Mouse (Mus musculus): Measurements from ENCODE around the gene Lsm14a. TPM values are rescaled to one million over a fixed set of nuclear protein-coding genes. Genes with fewer than 3 reads are reported as not detected.

Lsm14a gene
- polyA plus RNA-seq, 1 experiment from 2014 or later = 76.2 TPM

DNA sequence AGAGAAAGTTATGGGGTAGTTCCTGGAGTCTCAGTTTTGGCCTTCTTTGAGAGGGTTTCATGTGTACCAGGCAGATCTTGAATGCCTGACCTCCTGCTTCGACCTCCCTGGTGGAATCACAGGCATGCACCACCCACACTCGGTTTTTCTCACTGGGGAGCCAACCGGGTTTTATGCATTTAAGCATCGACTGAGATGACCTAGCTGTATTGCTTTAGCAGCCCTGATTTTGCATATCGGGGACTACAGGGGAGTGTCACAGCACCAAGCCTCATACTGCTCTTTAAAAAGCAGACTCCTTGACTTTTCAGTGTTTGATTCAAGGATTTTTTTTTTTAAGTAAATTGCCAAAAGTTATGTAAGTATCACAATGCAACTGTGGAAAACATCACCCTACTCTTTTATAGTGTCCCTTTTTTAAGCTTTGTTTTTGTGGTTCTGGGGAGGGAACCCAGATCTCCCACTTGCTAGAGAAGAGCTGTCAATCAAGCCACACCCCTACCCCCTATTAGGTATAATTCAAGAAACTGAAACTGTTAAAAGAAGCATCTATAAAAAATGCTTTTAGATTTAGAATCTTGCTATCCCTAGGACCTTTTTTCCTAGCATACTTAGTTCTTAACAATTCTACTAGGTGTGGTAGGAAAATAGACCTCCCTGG, 5.2 kb downstream of the Lsm14a start:
- ATAC-seq (ENCODE audit: low FRiP score) (no peak), DNase-seq (ENCODE audit: low spot score, missing footprints) (peak; percentile 84)
- Histone ChIP-seq H3K27me3 (ENCODE audit: control insufficient read depth, insufficient read depth, low read length) (no peaks in the 10 kb centered on the region), H3K9ac (ENCODE audit: low read length) (peak overlapping the region; percentile 99), H3K4me3 (ENCODE audit: low read depth, low read length) (peak overlapping the region; percentile 94), H3K36me3 (ENCODE audit: control insufficient read depth, insufficient read depth, low read length) (no peaks in the 10 kb centered on the region), H3K4me1 (ENCODE audit: control insufficient read depth, insufficient read depth, low read length) (peaks cover 25% of the 10 kb centered on the region), H3K9me3 (ENCODE audit: control insufficient read depth, low read length) (no peaks in the 10 kb centered on the region), H3K4me2 (peak overlapping the region; percentile 81), H3K27ac (ENCODE audit: low read depth, low read length) (no peak overlapping the region)
- WGBS = 4% methylated on average over 5 of the region's 5 CpGs

DNA sequence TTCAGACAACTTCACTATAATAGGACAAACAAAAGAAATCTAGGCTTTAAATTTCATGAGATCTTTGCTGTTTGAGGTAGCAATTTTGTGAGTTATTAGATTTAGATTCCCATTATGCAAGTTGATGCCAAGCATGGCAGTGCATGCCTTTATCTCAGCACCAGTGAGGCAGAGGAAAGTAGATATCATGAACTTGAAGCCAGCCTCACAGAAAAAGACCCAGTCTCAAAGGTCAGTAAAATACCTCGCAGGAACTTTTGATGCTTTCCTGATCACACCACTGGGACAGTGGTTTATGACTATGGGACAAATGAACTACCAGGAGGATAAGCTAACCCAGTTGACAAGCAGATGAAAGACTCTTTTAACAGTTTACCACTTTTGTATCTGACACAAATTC, 10.3 kb downstream of the Lsm14a start:
- Histone ChIP-seq H3K9ac (ENCODE audit: low read length) (no peak overlapping the region), H3K4me1 (ENCODE audit: control insufficient read depth, insufficient read depth, low read length) (peaks cover 15% of the 10 kb centered on the region), H3K4me3 (ENCODE audit: low read depth, low read length) (no peak overlapping the region), H3K27ac (ENCODE audit: low read depth, low read length) (no peak overlapping the region), H3K4me2 (no peak overlapping the region), H3K27me3 (ENCODE audit: control insufficient read depth, insufficient read depth, low read length) (no peaks in the 10 kb centered on the region), H3K9me3 (ENCODE audit: control insufficient read depth, low read length) (no peaks in the 10 kb centered on the region), H3K36me3 (ENCODE audit: control insufficient read depth, insufficient read depth, low read length) (no peaks in the 10 kb centered on the region)
- DNase-seq (ENCODE audit: low spot score, missing footprints) = no peak
- ATAC-seq (ENCODE audit: low FRiP score) = no peak
- WGBS = 86% methylated on average over 1 of the region's 1 CpGs

GRCm38 (mm10) chr7:34381733-34382132, 11.4 kb downstream of the Lsm14a start:
- no peaks in the 10 kb centered on the region for H3K9me3 ChIP-seq (ENCODE audit: control insufficient read depth, low read length)
- WGBS = 88% methylated on average over 5 of the region's 5 CpGs
- H3K4me3 ChIP-seq (ENCODE audit: low read depth, low read length) = no peak overlapping the region
- ATAC-seq (ENCODE audit: low FRiP score) = no peak
- no peak overlapping the region for H3K9ac ChIP-seq (ENCODE audit: low read length)
- no peak overlapping the region for H3K27ac ChIP-seq (ENCODE audit: low read depth, low read length)
- no peak for DNase-seq (ENCODE audit: low spot score, missing footprints)
- H3K4me2 ChIP-seq = no peak overlapping the region
- H3K4me1 ChIP-seq (ENCODE audit: control insufficient read depth, insufficient read depth, low read length) = peaks cover 5% of the 10 kb centered on the region
- H3K27me3 ChIP-seq (ENCODE audit: control insufficient read depth, insufficient read depth, low read length) = no peaks in the 10 kb centered on the region
- H3K36me3 ChIP-seq (ENCODE audit: control insufficient read depth, insufficient read depth, low read length) = no peaks in the 10 kb centered on the region

- Histone ChIP-seq H3K9me3 (ENCODE audit: control insufficient read depth, low read length) (no peaks in the 10 kb centered on the region), H3K4me2 (no peak overlapping the region), H3K27me3 (ENCODE audit: control insufficient read depth, insufficient read depth, low read length) (no peaks in the 10 kb centered on the region), H3K9ac (ENCODE audit: low read length) (no peak overlapping the region), H3K27ac (ENCODE audit: low read depth, low read length) (no peak overlapping the region), H3K4me1 (ENCODE audit: control insufficient read depth, insufficient read depth, low read length) (no peaks in the 10 kb centered on the region), H3K36me3 (ENCODE audit: control insufficient read depth, insufficient read depth, low read length) (no peaks in the 10 kb centered on the region), H3K4me3 (ENCODE audit: low read depth, low read length) (no peak overlapping the region)
- no peak for ATAC-seq (ENCODE audit: low FRiP score)
- WGBS = 95% methylated on average over 3 of the region's 3 CpGs
- no peak for DNase-seq (ENCODE audit: low spot score, missing footprints)
These were observed 12.8 kb downstream of the Lsm14a start for GRCm38 (mm10) chr7:34380311-34380710.

GRCm38 (mm10) chr7:34373906-34374305, 19.2 kb downstream of the Lsm14a start:
- 79% methylated on average over 1 of the region's 1 CpGs for WGBS
- ATAC-seq (ENCODE audit: low FRiP score) = no peak
- Histone ChIP-seq H3K4me2 (no peak overlapping the region), H3K4me1 (ENCODE audit: control insufficient read depth, insufficient read depth, low read length) (no peaks in the 10 kb centered on the region), H3K27me3 (ENCODE audit: control insufficient read depth, insufficient read depth, low read length) (no peaks in the 10 kb centered on the region), H3K27ac (ENCODE audit: low read depth, low read length) (no peak overlapping the region), H3K36me3 (ENCODE audit: control insufficient read depth, insufficient read depth, low read length) (peaks cover 8% of the 10 kb centered on the region; the same call in 1 of the 2 replicates), H3K4me3 (ENCODE audit: low read depth, low read length) (no peak overlapping the region), H3K9ac (ENCODE audit: low read length) (no peak overlapping the region), H3K9me3 (ENCODE audit: control insufficient read depth, low read length) (no peaks in the 10 kb centered on the region)
- no peak for DNase-seq (ENCODE audit: low spot score, missing footprints)

- H3K36me3 ChIP-seq (ENCODE audit: control insufficient read depth, insufficient read depth, low read length) = peaks cover 11% of the 10 kb centered on the region
- no peak overlapping the region for H3K27ac ChIP-seq (ENCODE audit: low read depth, low read length)
- no peaks in the 10 kb centered on the region for H3K27me3 ChIP-seq (ENCODE audit: control insufficient read depth, insufficient read depth, low read length)
- WGBS = 93% methylated on average over 4 of the region's 4 CpGs
- H3K9me3 ChIP-seq (ENCODE audit: control insufficient read depth, low read length) = no peaks in the 10 kb centered on the region
- H3K4me2 ChIP-seq = no peak overlapping the region
- ATAC-seq (ENCODE audit: low FRiP score) = no peak
- DNase-seq (ENCODE audit: low spot score, missing footprints) = no peak
- no peak overlapping the region for H3K9ac ChIP-seq (ENCODE audit: low read length)
- H3K4me1 ChIP-seq (ENCODE audit: control insufficient read depth, insufficient read depth, low read length) = no peaks in the 10 kb centered on the region
- H3K4me3 ChIP-seq (ENCODE audit: low read depth, low read length) = no peak overlapping the region
These were observed 37.5 kb downstream of the Lsm14a start for GRCm38 (mm10) chr7:34355629-34356028.

- DNase-seq (ENCODE audit: low spot score, missing footprints) = no peak
These were observed 41.1 kb downstream of the Lsm14a start for GRCm38 (mm10) chr7:34351997-34352396.

GRCm38 (mm10) chr7:34350166-34350565, 42.9 kb downstream of the Lsm14a start:
- no peak overlapping the region for H3K27ac ChIP-seq (ENCODE audit: low read depth, low read length)
- H3K9ac ChIP-seq (ENCODE audit: low read length) = no peak overlapping the region
- no peaks in the 10 kb centered on the region for H3K4me1 ChIP-seq (ENCODE audit: control insufficient read depth, insufficient read depth, low read length)
- no peaks in the 10 kb centered on the region for H3K9me3 ChIP-seq (ENCODE audit: control insufficient read depth, low read length)
- H3K4me3 ChIP-seq (ENCODE audit: low read depth, low read length) = no peak overlapping the region
- ATAC-seq (ENCODE audit: low FRiP score) (no peak), DNase-seq (ENCODE audit: low spot score, missing footprints) (no peak)
- H3K36me3 ChIP-seq (ENCODE audit: control insufficient read depth, insufficient read depth, low read length) = peaks cover 23% of the 10 kb centered on the region
- no peak overlapping the region for H3K4me2 ChIP-seq
- H3K27me3 ChIP-seq (ENCODE audit: control insufficient read depth, insufficient read depth, low read length) = no peaks in the 10 kb centered on the region
- WGBS = 96% methylated on average over 5 of the region's 5 CpGs

More at GRCm38 (mm10) chr7:34351997-34352396, 41.1 kb downstream of the Lsm14a start:
- Histone ChIP-seq H3K9me3 (ENCODE audit: control insufficient read depth, low read length) (no peaks in the 10 kb centered on the region), H3K9ac (ENCODE audit: low read length) (no peak overlapping the region), H3K27me3 (ENCODE audit: control insufficient read depth, insufficient read depth, low read length) (no peaks in the 10 kb centered on the region), H3K27ac (ENCODE audit: low read depth, low read length) (no peak overlapping the region), H3K36me3 (ENCODE audit: control insufficient read depth, insufficient read depth, low read length) (peaks cover 19% of the 10 kb centered on the region), H3K4me2 (no peak overlapping the region), H3K4me3 (ENCODE audit: low read depth, low read length) (no peak overlapping the region), H3K4me1 (ENCODE audit: control insufficient read depth, insufficient read depth, low read length) (no peaks in the 10 kb centered on the region)
- 91% methylated on average over 1 of the region's 1 CpGs for WGBS
- ATAC-seq (ENCODE audit: low FRiP score) = no peak

DNA sequence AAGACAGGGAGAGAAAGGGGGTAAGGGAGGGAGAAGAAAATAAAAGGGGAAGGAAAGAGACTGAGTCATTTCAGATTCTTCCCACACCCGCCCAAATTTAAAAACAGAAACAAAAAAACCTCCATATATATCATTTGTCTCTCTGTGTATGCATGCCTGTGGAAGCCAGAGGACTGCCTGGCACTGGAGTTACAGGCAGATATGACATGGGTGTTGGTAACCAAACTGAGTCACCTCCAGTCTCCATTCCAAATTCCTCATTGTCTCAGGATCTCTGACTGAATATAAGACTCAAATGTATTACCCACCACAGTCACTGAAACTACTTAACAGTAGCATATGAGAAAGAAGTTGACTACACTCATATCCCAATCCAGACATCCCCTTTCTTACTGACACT, 45.1 kb downstream of the Lsm14a start:
- H3K36me3 ChIP-seq (ENCODE audit: control insufficient read depth, insufficient read depth, low read length) = peaks cover 25% of the 10 kb centered on the region
- DNase-seq (ENCODE audit: low spot score, missing footprints) (no peak), ATAC-seq (ENCODE audit: low FRiP score) (no peak)
- H3K9ac ChIP-seq (ENCODE audit: low read length) = no peak overlapping the region
- no peaks in the 10 kb centered on the region for H3K9me3 ChIP-seq (ENCODE audit: control insufficient read depth, low read length)
- no peak overlapping the region for H3K4me2 ChIP-seq
- no peak overlapping the region for H3K4me3 ChIP-seq (ENCODE audit: low read depth, low read length)
- no peak overlapping the region for H3K27ac ChIP-seq (ENCODE audit: low read depth, low read length)
- 86% methylated on average over 1 of the region's 1 CpGs for WGBS
- H3K4me1 ChIP-seq (ENCODE audit: control insufficient read depth, insufficient read depth, low read length) = no peaks in the 10 kb centered on the region
- H3K27me3 ChIP-seq (ENCODE audit: control insufficient read depth, insufficient read depth, low read length) = no peaks in the 10 kb centered on the region
